Mouse (Mus musculus) macrophage (primary cell): ENCODE measurements around the gene Kpna4. TPM values are rescaled to one million over a fixed set of nuclear protein-coding genes. Genes with fewer than 3 reads are reported as not detected.

Source experiments
- H3K27ac ChIP-seq: fragments of 350-480 bp; formaldehyde crosslinking; 2 replicates; pipeline ENCODE4 v1.9.0; 2021
- H3K36me3 ChIP-seq: fragments of 350-480 bp; formaldehyde crosslinking; 2 replicates; pipeline ENCODE4 v1.9.0; 2021; ENCODE audit errors: inconsistent target
- H3K4me3 ChIP-seq: fragments of 350-480 bp; formaldehyde crosslinking; 2 replicates; pipeline ENCODE4 v1.9.0; 2021; ENCODE audit errors: inconsistent target
- H3K79me2 ChIP-seq: fragments of 350-480 bp; formaldehyde crosslinking; 2 replicates; pipeline ENCODE4 v1.9.0; 2021; ENCODE audit errors: inconsistent target
- WGBS: methylation state at CpG from one replicate; pipeline ENCODE4 v1.1.7; 2026; ENCODE audit warnings: inconsistent platforms; ENCODE audit not compliant: missing documents; 5-methylcytosine and 5-hydroxymethylcytosine counted together
- polyA plus RNA-seq: library from polyadenylated mRNA; stranded (reverse); fragments of 250-400 nt; gene quantifications from 3 replicates; pipeline ENCODE4 v1.2.4, GENCODE M21; 2018; ENCODE audit warnings: inconsistent platforms
- total RNA-seq, 78 experiments: library from RNA; depleted of rRNA; stranded (reverse); fragments of 250-400 nt; gene quantifications; 1 replicate in 9 of 78; 2 replicates in 24 of 78; 3 replicates in 43 of 78; 4 replicates in 2 of 78; pipeline ENCODE4 v1.2.4; 2018; ENCODE audit warnings: inconsistent platforms in 56 of 78

Kpna4 gene
- total RNA-seq (2018; cell fraction: chromatin; rRNA removed), result 100 to 1,000 TPM in 12 of 26 experiments, 10 to 100 TPM in 14; 64.4 to 136 (median 99.1) TPM
- total RNA-seq (2018; cell fraction: cytosol; rRNA removed), result 10 to 100 TPM; 48.3 to 97.0 (median 60.5) TPM
- 100 to 1,000 TPM in 4 of 26 experiments, 10 to 100 TPM in 22; 66.6 to 132 (median 82.4) TPM for total RNA-seq (2018; cell fraction: nucleus; rRNA removed)
- 59.1 to 89.1 TPM (median 64.7 TPM) in 3 replicates for polyA plus RNA-seq

DNA sequence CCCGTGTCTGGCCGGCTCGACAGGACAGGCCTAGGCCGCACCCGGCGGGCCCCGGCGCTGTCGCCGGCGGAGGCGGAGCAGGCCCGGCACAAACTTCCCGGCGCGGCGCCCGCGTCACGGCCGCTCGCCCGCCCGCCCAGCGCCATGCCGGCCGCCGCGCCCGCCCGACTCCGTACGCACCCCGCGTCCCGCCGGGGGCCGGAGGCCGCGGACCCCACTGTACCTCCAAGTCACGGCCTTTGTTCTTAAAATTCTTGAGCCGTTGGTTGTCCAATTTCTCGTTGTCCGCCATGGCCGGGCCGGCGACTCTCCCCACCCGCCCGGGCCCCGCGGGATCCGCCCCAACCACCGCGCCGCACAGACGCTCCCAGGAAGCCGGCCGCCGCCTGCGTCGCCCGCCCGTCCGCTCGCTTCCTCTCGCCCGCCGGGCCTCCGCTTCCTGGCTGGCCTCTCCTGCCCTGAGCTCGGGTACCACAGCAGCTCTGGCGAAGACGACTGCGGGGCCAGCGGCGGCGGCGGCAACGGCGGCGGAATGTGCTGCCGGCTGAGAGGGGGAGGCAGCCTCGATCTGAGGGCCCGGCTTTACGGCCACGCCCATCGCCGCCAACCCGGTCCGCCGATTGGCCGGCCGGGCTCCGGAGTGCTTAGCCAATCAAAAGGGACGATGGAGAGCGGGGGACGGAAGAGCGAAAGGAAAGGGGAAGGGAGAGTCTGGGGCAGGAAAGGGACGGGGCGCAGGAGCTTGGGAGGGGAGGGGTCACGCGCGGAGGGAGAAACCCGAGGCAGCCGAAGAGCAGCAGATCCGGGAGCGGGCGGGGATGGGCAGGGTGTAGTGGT lies at the start of gene Kpna4:
Gene Kpna4, minus strand, starts transcription at position 605 of the 837 bp plus-strand sequence.
- Histone ChIP-seq H3K79me2 (peaks cover 45% of the 10 kb centered on the region), H3K36me3 (no peaks in the 10 kb centered on the region), H3K4me3 (peak within 1 kb of the TSS; percentile 85), H3K27ac (peak within 1 kb of the TSS; percentile 87)
- WGBS, result under 1% methylated on average over 90 of the region's 107 CpGs

- H3K27ac ChIP-seq, result no peak overlapping the region
- WGBS, result 79% methylated on average over 1 of the region's 1 CpGs
- no peak overlapping the region for H3K4me3 ChIP-seq
- H3K79me2 ChIP-seq, result no peaks in the 10 kb centered on the region
- no peaks in the 10 kb centered on the region for H3K36me3 ChIP-seq
Observed at GRCm38 (mm10) chr3:69175229-69175628, 48.3 kb upstream of the Kpna4 start.

GRCm38 (mm10) chr3:69171123-69171522 lies 44.2 kb upstream of the Kpna4 start:
- Histone ChIP-seq H3K27ac (peak overlapping the region; percentile 87), H3K79me2 (no peaks in the 10 kb centered on the region), H3K36me3 (no peaks in the 10 kb centered on the region), H3K4me3 (no peak overlapping the region)
- WGBS, result 23% methylated on average over 4 of the region's 4 CpGs

GRCm38 (mm10) chr3:69169796-69170195 lies 42.9 kb upstream of the Kpna4 start:
- no peak overlapping the region for H3K4me3 ChIP-seq
- WGBS, result 87% methylated on average over 5 of the region's 5 CpGs
- no peaks in the 10 kb centered on the region for H3K79me2 ChIP-seq
- H3K36me3 ChIP-seq, result no peaks in the 10 kb centered on the region
- H3K27ac ChIP-seq, result peak overlapping the region; percentile 87

GRCm38 (mm10) chr3:69168724-69169123 lies 41.8 kb upstream of the Kpna4 start:
- no peaks in the 10 kb centered on the region for H3K79me2 ChIP-seq
- H3K36me3 ChIP-seq, result no peaks in the 10 kb centered on the region
- no peak overlapping the region for H3K4me3 ChIP-seq
- 88% methylated on average over 9 of the region's 9 CpGs for WGBS
- no peak overlapping the region for H3K27ac ChIP-seq

DNA sequence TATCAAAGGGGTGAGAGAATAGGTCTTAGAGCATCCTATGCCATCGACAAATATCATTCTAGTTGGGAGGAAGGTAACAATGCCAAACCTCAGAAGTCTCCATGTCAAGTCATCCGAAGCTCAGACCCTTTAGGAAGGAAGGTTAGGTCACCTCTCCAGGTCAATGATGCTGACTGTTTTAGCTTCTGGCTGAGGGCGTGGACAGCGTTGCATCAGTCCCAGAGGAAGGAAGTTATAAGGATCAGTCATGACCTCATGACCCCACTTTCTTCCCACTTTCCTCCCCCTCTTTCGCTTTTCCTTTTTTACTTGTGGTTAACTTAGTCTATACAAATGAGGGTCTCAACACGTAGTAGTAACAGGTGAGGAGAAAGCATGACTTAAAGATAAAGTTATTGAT lies 36.1 kb upstream of the Kpna4 start:
- no peaks in the 10 kb centered on the region for H3K36me3 ChIP-seq
- 20% methylated on average over 6 of the region's 6 CpGs for WGBS
- H3K27ac ChIP-seq, result peak overlapping the region; percentile 58
- no peaks in the 10 kb centered on the region for H3K79me2 ChIP-seq
- H3K4me3 ChIP-seq, result no peak overlapping the region

DNA sequence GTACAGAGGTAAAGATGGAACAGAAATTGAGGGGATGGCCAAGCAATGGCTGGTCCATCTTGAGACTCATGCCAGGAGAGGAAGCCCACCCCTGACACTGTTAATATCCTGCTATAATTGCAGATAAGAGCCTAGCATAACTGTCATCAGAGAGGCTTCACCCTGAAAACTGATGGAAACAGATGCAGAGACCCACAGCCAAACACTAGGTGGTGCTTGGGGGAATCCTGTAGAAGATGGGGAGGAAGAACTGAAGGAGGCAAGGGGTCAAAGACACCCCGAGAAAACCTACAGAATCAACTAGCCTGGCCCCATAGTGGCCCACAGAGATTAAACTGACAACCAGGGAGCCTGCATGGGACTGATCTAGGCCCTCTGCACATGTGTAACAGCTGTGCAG lies 33.5 kb upstream of the Kpna4 start:
- H3K4me3 ChIP-seq, result no peak overlapping the region
- H3K79me2 ChIP-seq, result no peaks in the 10 kb centered on the region
- no peaks in the 10 kb centered on the region for H3K36me3 ChIP-seq
- no peak overlapping the region for H3K27ac ChIP-seq
- WGBS, result 85% methylated on average over 1 of the region's 1 CpGs

- 89% methylated on average over 2 of the region's 2 CpGs for WGBS
- Histone ChIP-seq H3K79me2 (no peaks in the 10 kb centered on the region), H3K36me3 (no peaks in the 10 kb centered on the region), H3K27ac (no peak overlapping the region), H3K4me3 (no peak overlapping the region)
Observed at GRCm38 (mm10) chr3:69159501-69159900, 32.6 kb upstream of the Kpna4 start.

DNA sequence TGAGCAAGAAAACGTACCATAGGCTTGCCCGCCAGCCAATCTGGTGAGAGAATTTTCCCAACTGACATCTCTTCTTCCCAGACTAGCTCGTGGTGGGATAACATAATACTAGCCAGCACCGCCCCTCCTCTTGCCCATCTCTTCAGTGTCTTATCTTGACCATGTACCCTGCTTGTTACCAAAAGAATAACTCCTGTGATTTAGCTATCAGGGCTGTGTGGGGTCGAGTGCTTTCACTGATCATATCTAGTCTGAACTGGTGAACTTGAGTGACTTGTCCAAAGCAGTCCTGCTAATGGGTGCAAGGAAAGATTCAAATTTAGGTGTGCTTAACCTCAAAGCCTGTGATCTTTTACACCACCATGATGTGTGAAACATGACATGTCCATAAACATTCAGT lies 31.0 kb upstream of the Kpna4 start:
- 95% methylated on average over 5 of the region's 5 CpGs for WGBS
- no peaks in the 10 kb centered on the region for H3K79me2 ChIP-seq
- no peak overlapping the region for H3K27ac ChIP-seq
- no peak overlapping the region for H3K4me3 ChIP-seq
- H3K36me3 ChIP-seq, result no peaks in the 10 kb centered on the region

DNA sequence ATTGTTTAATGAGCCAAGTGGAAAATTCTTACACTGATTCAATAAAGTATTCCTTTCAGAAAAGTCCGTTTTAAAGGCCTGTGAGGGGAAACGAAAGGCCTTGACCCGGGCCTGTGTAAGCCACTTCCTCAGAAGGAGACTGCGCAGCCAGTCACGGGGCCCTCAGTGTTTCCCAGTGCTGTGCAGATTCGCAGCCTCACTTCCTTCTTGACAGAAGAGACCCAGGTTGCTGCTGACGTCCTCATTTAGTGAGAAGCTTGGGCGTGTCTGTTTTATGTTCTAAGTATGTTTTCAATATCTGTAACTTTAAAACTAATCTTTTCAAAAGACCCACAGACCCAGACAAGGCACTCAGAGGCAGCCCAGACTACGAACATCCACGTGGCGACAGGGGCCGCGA lies 29.6 kb upstream of the Kpna4 start:
- Histone ChIP-seq H3K27ac (peak overlapping the region; percentile 90), H3K4me3 (no peak overlapping the region), H3K79me2 (no peaks in the 10 kb centered on the region), H3K36me3 (no peaks in the 10 kb centered on the region)
- WGBS, result 35% methylated on average over 13 of the region's 13 CpGs

DNA sequence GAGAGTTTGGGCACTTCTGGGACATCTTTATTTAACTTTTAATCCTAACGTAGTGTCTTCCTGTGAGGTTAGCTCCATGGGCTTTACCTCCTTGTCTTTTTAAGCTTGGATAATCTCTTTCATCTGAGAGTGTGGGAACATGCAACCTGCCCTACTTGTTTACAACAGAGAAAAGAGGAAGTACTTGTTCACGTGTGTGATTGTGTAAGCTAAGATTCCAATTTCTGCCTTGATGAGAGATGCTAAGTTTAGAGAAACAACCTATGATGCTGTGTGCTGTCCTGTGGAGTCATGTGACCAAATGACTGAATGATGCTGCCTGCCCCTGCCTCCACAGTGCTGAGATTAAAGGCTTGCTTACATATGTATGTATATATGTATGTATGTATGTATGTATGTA lies 27.8 kb upstream of the Kpna4 start:
- H3K27ac ChIP-seq, result no peak overlapping the region
- no peak overlapping the region for H3K4me3 ChIP-seq
- no peaks in the 10 kb centered on the region for H3K36me3 ChIP-seq
- H3K79me2 ChIP-seq, result no peaks in the 10 kb centered on the region
- WGBS, result 47% methylated on average over 2 of the region's 2 CpGs

DNA sequence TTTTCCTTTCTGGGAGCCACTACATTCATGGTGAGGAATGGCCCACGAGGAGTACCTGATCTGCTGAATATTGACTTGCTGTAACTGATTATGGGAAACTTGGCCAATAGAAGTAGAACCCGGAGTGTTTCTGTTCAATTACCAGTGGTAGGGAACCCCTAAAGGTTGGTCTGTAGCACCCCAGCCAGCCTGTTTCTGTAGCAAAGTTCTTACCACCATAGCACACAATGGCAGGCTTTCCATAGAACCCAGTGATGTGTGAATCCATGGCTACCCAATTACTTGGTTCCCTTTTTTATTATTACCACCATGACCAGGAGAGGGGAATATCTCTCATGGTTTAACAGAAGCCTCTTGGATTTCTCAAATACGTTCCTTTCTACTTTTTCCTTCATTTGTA lies 24.0 kb upstream of the Kpna4 start:
- WGBS, result 98% methylated on average over 3 of the region's 3 CpGs
- no peak overlapping the region for H3K4me3 ChIP-seq

GRCm38 (mm10) chr3:69142372-69142994 lies 15.6 kb upstream of the Kpna4 start:
- 43% methylated on average over 7 of the region's 7 CpGs for WGBS
- no peak overlapping the region for H3K4me3 ChIP-seq
- H3K27ac ChIP-seq, result no peak overlapping the region
- no peaks in the 10 kb centered on the region for H3K79me2 ChIP-seq
- H3K36me3 ChIP-seq, result no peaks in the 10 kb centered on the region

More for the DNA sequence above, 24.0 kb upstream of the Kpna4 start:
- Histone ChIP-seq H3K27ac (no peak overlapping the region), H3K36me3 (no peaks in the 10 kb centered on the region), H3K79me2 (no peaks in the 10 kb centered on the region)

DNA sequence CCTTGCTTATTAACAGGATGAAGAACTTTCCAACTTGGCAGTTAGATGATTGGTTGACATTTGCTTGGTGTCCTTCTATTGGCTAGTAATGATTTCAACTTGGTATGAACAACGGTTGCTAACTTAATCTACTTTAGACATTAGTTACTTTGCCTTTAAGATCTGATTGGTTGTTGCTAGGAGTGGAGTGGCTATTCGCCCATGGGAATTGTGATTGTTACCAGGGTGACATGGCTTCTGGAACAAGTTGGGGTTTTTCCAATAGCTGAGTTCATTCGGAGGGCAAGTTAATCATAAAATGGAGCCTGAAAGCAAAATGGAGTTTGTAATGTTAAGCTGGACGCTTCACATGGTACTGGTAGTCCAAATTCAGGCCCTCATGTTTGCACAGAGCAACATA lies 13.9 kb upstream of the Kpna4 start:
- no peaks in the 10 kb centered on the region for H3K79me2 ChIP-seq
- H3K36me3 ChIP-seq, result no peaks in the 10 kb centered on the region
- no peak overlapping the region for H3K27ac ChIP-seq
- no peak overlapping the region for H3K4me3 ChIP-seq
- WGBS, result 91% methylated on average over 4 of the region's 4 CpGs

DNA sequence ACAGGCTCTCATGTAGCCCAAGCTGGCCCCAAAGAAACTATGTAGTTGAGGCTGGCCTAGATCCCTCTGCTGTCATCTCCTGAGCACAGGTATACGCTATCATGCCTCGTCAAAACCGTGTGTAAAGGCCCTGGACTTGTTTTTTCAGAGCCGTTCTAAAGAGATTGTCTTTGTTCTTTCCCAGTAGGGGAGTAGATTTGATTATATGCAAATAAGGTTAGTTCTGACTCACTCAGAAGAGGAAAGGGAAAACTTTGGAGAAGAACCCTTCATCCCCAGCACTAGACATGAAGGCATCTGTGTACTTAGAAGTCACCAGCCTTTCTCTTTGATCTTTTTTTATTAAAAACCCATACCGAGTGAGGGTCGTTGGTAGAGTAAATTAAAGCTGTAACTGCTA lies 9.1 kb upstream of the Kpna4 start:
- H3K79me2 ChIP-seq, result no peaks in the 10 kb centered on the region
- no peak overlapping the region for H3K27ac ChIP-seq
- no peak overlapping the region for H3K4me3 ChIP-seq
- WGBS, result 94% methylated on average over 6 of the region's 6 CpGs
- H3K36me3 ChIP-seq, result no peaks in the 10 kb centered on the region
